Mouse (Mus musculus): ENCODE results near the gene Zmynd12. TPM values are rescaled to one million over a fixed set of nuclear protein-coding genes. Genes with fewer than 3 reads are reported as not detected.

Gene Zmynd12
- polyA plus RNA-seq, 2 experiments from 2014 or later, result not detected

Other genes starting within 250 kb of the Zmynd12 start
- 1 to 10 TPM; 4.6 to 5.9 TPM for gene Zfp691, start 248.6 kb upstream of the Zmynd12 start, polyA plus RNA-seq (2017; shearing (Covaris generic))
- gene Ermap, start 232.8 kb upstream of the Zmynd12 start, polyA plus RNA-seq (2017; shearing (Covaris generic)), result 1 to 10 TPM in 1 of 2 experiments, not detected in 1; 1.1 TPM
- gene Svbp, start 227.5 kb upstream of the Zmynd12 start, polyA plus RNA-seq (2017; shearing (Covaris generic)), result 10 to 100 TPM; 63.6 to 67.8 TPM
- under 1 TPM in 1 of 2 experiments, not detected in 1; 0.26 TPM for gene Tmem269, start 204.6 kb upstream of the Zmynd12 start, polyA plus RNA-seq (2017; shearing (Covaris generic))
- 1 to 10 TPM; 8.0 to 9.2 TPM for gene AU022252, start 190.1 kb upstream of the Zmynd12 start, polyA plus RNA-seq (2017; shearing (Covaris generic))
- 1 to 10 TPM; 1.1 to 1.6 TPM for gene P3h1, start 189.9 kb upstream of the Zmynd12 start, polyA plus RNA-seq (2017; shearing (Covaris generic))
- not detected for gene Cldn19, start 167.4 kb upstream of the Zmynd12 start, polyA plus RNA-seq (2017; shearing (Covaris generic))
- 100 to 1,000 TPM; 172 to 180 TPM for gene Ybx1, start 128.2 kb upstream of the Zmynd12 start, polyA plus RNA-seq (2017; shearing (Covaris generic))
- 10 to 100 TPM; 38.7 to 42.8 TPM for gene Ppih, start 102.3 kb upstream of the Zmynd12 start, polyA plus RNA-seq (2017; shearing (Covaris generic))
- 1 to 10 TPM; 4.9 to 8.4 TPM for gene Ccdc30, start 7.3 kb upstream of the Zmynd12 start, polyA plus RNA-seq (2017; shearing (Covaris generic))
- 10 to 100 TPM; 57.1 to 59.9 TPM for gene Ppcs, start 394 bp upstream of the Zmynd12 start, polyA plus RNA-seq (2017; shearing (Covaris generic))
- under 1 TPM; 0.14 to 0.19 TPM for gene Rimkla, start 69.8 kb downstream of the Zmynd12 start, polyA plus RNA-seq (2017; shearing (Covaris generic))
- 10 to 100 TPM in 1 of 2 experiments, 1 to 10 TPM in 1; 9.4 to 11.7 TPM for gene Foxj3, start 114.2 kb downstream of the Zmynd12 start, polyA plus RNA-seq (2017; shearing (Covaris generic))
- gene Frg2f1, start 116.7 kb downstream of the Zmynd12 start, polyA plus RNA-seq (2017; shearing (Covaris generic)), result 1 to 10 TPM; 1.4 to 1.8 TPM
- gene Guca2a, start 214.9 kb downstream of the Zmynd12 start, polyA plus RNA-seq (2017; shearing (Covaris generic)), result not detected
- not detected for gene Guca2b, start 236.1 kb downstream of the Zmynd12 start, polyA plus RNA-seq (2017; shearing (Covaris generic))